Comparison of ENCODE assay signal across 18 mouse cellular contexts in the genomic region with DNA sequence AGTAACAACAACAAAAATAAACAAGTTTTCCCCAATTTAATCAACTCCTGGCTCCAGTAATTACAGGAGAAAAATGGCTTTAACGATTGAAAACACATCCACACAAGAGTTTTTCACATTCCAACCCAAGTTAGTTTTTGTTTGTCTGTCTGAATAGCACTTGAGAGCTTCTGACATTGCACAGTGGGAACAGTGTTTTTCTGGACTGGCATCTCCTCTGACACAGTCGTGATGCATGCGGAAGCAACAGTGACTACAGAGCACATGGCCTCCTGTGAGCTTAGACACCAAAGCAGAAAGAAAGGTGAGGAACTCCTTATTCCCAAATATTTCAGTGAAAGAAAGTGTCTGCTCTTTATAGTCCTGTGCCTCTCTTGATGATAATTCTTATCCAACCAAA.
DNase-seq lines count a peak whose midpoint lies in the region; ATAC-seq lines count a peak whose summit lies in the region.
"Had no signal": no experiment of that assay in that cellular context is flagged by ENCODE, and none has a peak within 500 bp of the region (broad histone marks: within the 10 kb centered on the region; RNA-seq: fewer than 3 reads in every experiment).

No protein-coding gene starts in this region.

- H3K9me3 ChIP-seq in forebrain, embryonic 13.5 days (replicated peaks), result no peaks in the 10 kb centered on the region
- H3K9me3 ChIP-seq in forebrain, embryonic 11.5 days (ENCODE audit: control insufficient read depth, low read length), result no peaks in the 10 kb centered on the region
- H3K9me3 ChIP-seq in neural tube, embryonic 15.5 days (replicated peaks), result no peaks in the 10 kb centered on the region
- H3K9me3 ChIP-seq in forebrain, embryonic 16.5 days (ENCODE audit: control insufficient read depth, low read length), result no peaks in the 10 kb centered on the region
- H3K9me3 ChIP-seq: embryonic facial prominence, embryonic 12.5 days; heart, embryonic 13.5 days; hindbrain, embryonic 12.5 days; intestine, embryonic 15.5 days had no signal

- no peak overlapping the region; the same call in 1 of the 2 replicates for H3K27ac ChIP-seq in forebrain, embryonic 13.5 days
- H3K27ac ChIP-seq in forebrain, embryonic 11.5 days (ENCODE audit: low read depth, low read length), result no peak overlapping the region
- H3K27ac ChIP-seq in neural tube, embryonic 15.5 days (replicated peaks), result no peak overlapping the region
- no peak overlapping the region for H3K27ac ChIP-seq in forebrain, embryonic 16.5 days (ENCODE audit: low read length)
- H3K27ac ChIP-seq: embryonic facial prominence, embryonic 12.5 days; heart, embryonic 13.5 days; hindbrain, embryonic 12.5 days; intestine, embryonic 15.5 days had no signal

- H3K4me2 ChIP-seq in forebrain, embryonic 13.5 days, result no peak overlapping the region
- H3K4me2 ChIP-seq in forebrain, embryonic 11.5 days (ENCODE audit: low read depth, low read length, severe bottlenecking), result no peak overlapping the region
- 0 out of 2 replicates have a peak overlapping the region, but pooled peaks have one; percentile 39 for H3K4me2 ChIP-seq in neural tube, embryonic 15.5 days
- H3K4me2 ChIP-seq in forebrain, embryonic 16.5 days (ENCODE audit: low read length), result no peak overlapping the region
- H3K4me2 ChIP-seq: embryonic facial prominence, embryonic 12.5 days; heart, embryonic 13.5 days; hindbrain, embryonic 12.5 days; intestine, embryonic 15.5 days had no signal

- H3K27me3 ChIP-seq in forebrain, embryonic 13.5 days, result peaks cover 11% of the 10 kb centered on the region; the same call in 1 of the 2 replicates
- H3K27me3 ChIP-seq in forebrain, embryonic 11.5 days (ENCODE audit: control insufficient read depth, insufficient read depth, low read length), result no peaks in the 10 kb centered on the region
- H3K27me3 ChIP-seq in neural tube, embryonic 15.5 days (replicated peaks), result no peaks in the 10 kb centered on the region
- H3K27me3 ChIP-seq in forebrain, embryonic 16.5 days (replicated peaks; ENCODE audit: control insufficient read depth, insufficient read depth, low read length), result no peaks in the 10 kb centered on the region
- H3K27me3 ChIP-seq: CH12.LX; embryonic facial prominence, embryonic 12.5 days; hindbrain, embryonic 12.5 days; intestine, embryonic 15.5 days had no signal

- H3K4me3 ChIP-seq in forebrain, embryonic 13.5 days, result no peak overlapping the region
- no peak overlapping the region for H3K4me3 ChIP-seq in forebrain, embryonic 11.5 days (ENCODE audit: low read depth, low read length)
- H3K4me3 ChIP-seq in neural tube, embryonic 15.5 days (replicated peaks), result no peak overlapping the region
- H3K4me3 ChIP-seq in forebrain, embryonic 16.5 days (replicated peaks; ENCODE audit: low read length), result no peak overlapping the region
- H3K4me3 ChIP-seq: embryonic facial prominence, embryonic 12.5 days; heart, embryonic 13.5 days; hindbrain, embryonic 12.5 days; intestine, embryonic 15.5 days had no signal

- H3K4me1 ChIP-seq in forebrain, embryonic 13.5 days, result peaks cover 16% of the 10 kb centered on the region
- peaks cover 8% of the 10 kb centered on the region; the same call in 1 of the 2 replicates for H3K4me1 ChIP-seq in forebrain, embryonic 11.5 days (replicated peaks; ENCODE audit: control insufficient read depth, insufficient read depth, low read length)
- peaks cover 15% of the 10 kb centered on the region for H3K4me1 ChIP-seq in neural tube, embryonic 15.5 days
- peaks cover 9% of the 10 kb centered on the region for H3K4me1 ChIP-seq in forebrain, embryonic 16.5 days (replicated peaks; ENCODE audit: control insufficient read depth, insufficient read depth, low read length)
- H3K4me1 ChIP-seq: heart, embryonic 13.5 days had no signal

- no peak overlapping the region for H3K9ac ChIP-seq in forebrain, embryonic 13.5 days
- H3K9ac ChIP-seq in forebrain, embryonic 11.5 days (ENCODE audit: low read length), result no peak overlapping the region
- no peak overlapping the region for H3K9ac ChIP-seq in neural tube, embryonic 15.5 days (replicated peaks)
- H3K9ac ChIP-seq in forebrain, embryonic 16.5 days (replicated peaks; ENCODE audit: low read depth, low read length), result no peak overlapping the region
- H3K9ac ChIP-seq: heart, embryonic 13.5 days; hindbrain, embryonic 12.5 days; intestine, embryonic 15.5 days had no signal

- H3K36me3 ChIP-seq in forebrain, embryonic 13.5 days (ENCODE audit: poor library complexity, severe bottlenecking), result no peaks in the 10 kb centered on the region
- H3K36me3 ChIP-seq in forebrain, embryonic 11.5 days (ENCODE audit: control insufficient read depth, insufficient read depth, low read length), result no peaks in the 10 kb centered on the region
- H3K36me3 ChIP-seq in neural tube, embryonic 15.5 days, result no peaks in the 10 kb centered on the region
- no peaks in the 10 kb centered on the region for H3K36me3 ChIP-seq in forebrain, embryonic 16.5 days (ENCODE audit: control insufficient read depth, insufficient read depth)
- H3K36me3 ChIP-seq: embryonic facial prominence, embryonic 12.5 days; heart, embryonic 13.5 days; hindbrain, embryonic 12.5 days; intestine, embryonic 15.5 days had no signal

- ATAC-seq in forebrain, embryonic 13.5 days, result peak; percentile 65; the same call in 1 of the 2 replicates
- ATAC-seq in forebrain, embryonic 11.5 days (replicated peaks; ENCODE audit: low FRiP score), result no peak
- no peak for ATAC-seq in neural tube, embryonic 15.5 days (ENCODE audit: low FRiP score)
- ATAC-seq in forebrain, embryonic 16.5 days, result peak; percentile 65; the same call in 1 of the 2 replicates
- ATAC-seq: intestine, embryonic 15.5 days had no signal

- intact Hi-C loops in heart, postnatal 36 days (cut with DNase I), result no loop called here

- WGBS in forebrain, embryonic 13.5 days, result 26% methylated on average over 3 of the region's 3 CpGs
- WGBS in forebrain, embryonic 11.5 days, result 54% methylated on average over 3 of the region's 3 CpGs
- 52% methylated on average over 3 of the region's 3 CpGs for WGBS in neural tube, embryonic 15.5 days
- whole genome bisulfite sequencing in forebrain, embryonic 16.5 days, result 18% methylated on average over 3 of the region's 3 CpGs

- DNase-seq in forebrain, embryonic 11.5 days (ENCODE audit: low spot score), result no peak
- no peak for DNase-seq in neural tube, embryonic 10.5 days (ENCODE audit: extremely low spot score, low spot score)
- DNase-seq in heart, postnatal 36 days, result no peak
- DNase-seq: adrenal gland, adult 2 months; adrenal gland, postnatal 25 days; cerebellum, adult 2 months; cerebellum, postnatal 10 days; gastrocnemius, postnatal 36 days; heart, adult 11 months; heart, postnatal 4 days had no signal

Comparison
In these comparisons a context has a peak if more than half of its experiments do, and no peak if none do; other contexts are left out.
1. ATAC-seq: peak in forebrain, embryonic 13.5 days (single experiment) and forebrain, embryonic 16.5 days (single experiment); none in forebrain, embryonic 11.5 days (single experiment) and neural tube, embryonic 15.5 days (single experiment).